Mouse (Mus musculus) forebrain, embryonic 12.5 days (tissue): ENCODE results near the gene Sh3gl2. TPM values are rescaled to one million over a fixed set of nuclear protein-coding genes. Genes with fewer than 3 reads are reported as not detected.
A peak's percentile ranks its signal among the peaks of the same experiment; 100 is the strongest.

Experiments
- ATAC-seq: fragments of 200-750 bp; cut with Nextera tagmentation; 2 replicates; pipeline ENCODE4 v1.8.0; 2017; ENCODE audit warnings: moderate TSS enrichment; ENCODE audit not compliant: low FRiP score
- H3K27ac ChIP-seq: fragments of 300-500 bp; sonication (generic); 2 replicates; pipeline ENCODE4 v1.5.1; 2016; ENCODE audit warnings: mild to moderate bottlenecking
- H3K27me3 ChIP-seq: fragments of 300-500 bp; sonication (generic); 2 replicates; pipeline ENCODE4 v1.6.1; 2016; ENCODE audit warnings: mild to moderate bottlenecking
- H3K36me3 ChIP-seq: fragments of 300-500 bp; sonication (generic); replicated peaks from 2 replicates; pipeline ENCODE4 v1.6.1; 2016; ENCODE audit warnings: mild to moderate bottlenecking
- H3K4me1 ChIP-seq: fragments of 300-500 bp; sonication (generic); 2 replicates; pipeline ENCODE4 v1.6.1; 2016
- H3K4me2 ChIP-seq: fragments of 300-500 bp; sonication (generic); 2 replicates; pipeline ENCODE4 v1.6.1; 2016; ENCODE audit warnings: mild to moderate bottlenecking, moderate library complexity
- H3K4me3 ChIP-seq: fragments of 300-500 bp; sonication (generic); replicated peaks from 2 replicates; pipeline ENCODE4 v1.5.1; 2016; ENCODE audit warnings: mild to moderate bottlenecking
- H3K9ac ChIP-seq: fragments of 300-500 bp; sonication (generic); 2 replicates; pipeline ENCODE4 v1.6.1; 2016; ENCODE audit warnings: mild to moderate bottlenecking
- H3K9me3 ChIP-seq: fragments of 300-500 bp; sonication (generic); 2 replicates; pipeline ENCODE4 v1.6.1; 2016
- WGBS: fragments of 180-500 bp; shearing (Covaris S2); methylation state at CpG from one replicate; pipeline ENCODE4 v1.1.7; 2016; 5-methylcytosine and 5-hydroxymethylcytosine counted together
- polyA plus RNA-seq: library from polyadenylated mRNA; unstranded; fragments of >200 nt; fragmentation: Nextera tagmentation; extraction: Ambion mirVana; gene quantifications from 2 replicates; pipeline ENCODE4 v1.2.1, GENCODE M21; 2016

Gene Sh3gl2
- polyA plus RNA-seq, 1 experiment from 2014 or later, result 14.0 TPM

DNA sequence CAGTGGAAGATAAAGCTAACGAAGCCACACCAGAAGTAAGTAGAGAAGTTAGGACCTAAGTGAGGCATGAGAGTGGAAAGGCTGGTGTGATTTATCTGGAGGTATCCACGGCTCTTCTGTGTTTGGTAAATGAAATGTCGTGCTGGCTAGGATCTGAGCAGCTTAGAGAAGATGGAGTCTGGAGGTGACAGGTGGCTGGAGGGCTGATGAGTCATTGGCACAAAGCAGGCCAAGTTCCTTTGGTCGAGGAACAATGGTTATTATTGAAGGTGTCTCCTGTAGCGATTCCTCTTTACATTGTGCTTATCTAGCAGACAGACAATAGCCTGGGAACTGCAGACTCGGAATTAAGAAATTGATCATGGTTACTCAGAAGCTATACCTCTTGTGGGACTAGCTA, 135.8 kb downstream of the Sh3gl2 start:
- 75% methylated on average over 6 of the region's 6 CpGs for WGBS
- Histone ChIP-seq H3K27ac (no peak overlapping the region), H3K27me3 (no peaks in the 10 kb centered on the region), H3K9me3 (no peaks in the 10 kb centered on the region), H3K4me3 (no peak overlapping the region), H3K9ac (no peak overlapping the region), H3K4me2 (no peak overlapping the region), H3K4me1 (no peaks in the 10 kb centered on the region), H3K36me3 (no peaks in the 10 kb centered on the region)
- no peak for ATAC-seq

DNA sequence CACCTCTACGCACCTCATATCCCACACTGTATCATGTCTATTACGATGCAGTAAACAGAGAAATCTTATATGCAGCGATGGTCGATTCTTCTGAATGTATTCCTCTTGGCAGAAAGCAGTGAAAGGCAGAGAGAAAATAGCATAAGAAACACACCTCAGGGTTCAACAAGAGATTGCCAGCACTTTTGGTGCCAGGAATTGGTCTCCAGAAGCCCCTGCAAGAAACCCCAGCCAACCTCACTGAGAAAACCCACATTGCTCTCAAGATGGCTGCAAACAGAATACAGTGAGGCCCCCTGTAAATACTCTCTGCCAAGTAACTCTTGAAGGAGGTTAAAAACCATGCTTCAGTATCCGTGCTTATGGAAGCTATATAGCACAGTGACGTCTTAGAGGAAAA, 141.0 kb downstream of the Sh3gl2 start:
- Histone ChIP-seq H3K4me2 (no peak overlapping the region), H3K27ac (no peak overlapping the region), H3K4me1 (no peaks in the 10 kb centered on the region), H3K27me3 (no peaks in the 10 kb centered on the region), H3K9ac (no peak overlapping the region), H3K36me3 (no peaks in the 10 kb centered on the region), H3K9me3 (no peaks in the 10 kb centered on the region), H3K4me3 (no peak overlapping the region)
- no peak for ATAC-seq
- 94% methylated on average over 6 of the region's 6 CpGs for WGBS

- ATAC-seq, result peak; percentile 14; the same call in 1 of the 2 replicates
- no peaks in the 10 kb centered on the region for H3K36me3 ChIP-seq
- no peak overlapping the region for H3K4me2 ChIP-seq
- no peak overlapping the region for H3K9ac ChIP-seq
- no peaks in the 10 kb centered on the region for H3K9me3 ChIP-seq
- 58% methylated on average over 8 of the region's 8 CpGs for WGBS
- H3K4me3 ChIP-seq, result no peak overlapping the region
- H3K27me3 ChIP-seq, result no peaks in the 10 kb centered on the region
- peak overlapping the region; percentile 46; the same call in 1 of the 2 replicates for H3K27ac ChIP-seq
- H3K4me1 ChIP-seq, result no peaks in the 10 kb centered on the region
These were observed 143.2 kb downstream of the Sh3gl2 start for GRCm38 (mm10) chr4:85348079-85348643.

GRCm38 (mm10) chr4:85362661-85363060, 157.7 kb downstream of the Sh3gl2 start:
- Histone ChIP-seq H3K4me3 (no peak overlapping the region), H3K4me1 (no peaks in the 10 kb centered on the region), H3K4me2 (no peak overlapping the region), H3K27ac (no peak overlapping the region), H3K27me3 (no peaks in the 10 kb centered on the region), H3K36me3 (no peaks in the 10 kb centered on the region), H3K9me3 (no peaks in the 10 kb centered on the region), H3K9ac (no peak overlapping the region)
- no peak for ATAC-seq
- 90% methylated on average over 3 of the region's 3 CpGs for WGBS

DNA sequence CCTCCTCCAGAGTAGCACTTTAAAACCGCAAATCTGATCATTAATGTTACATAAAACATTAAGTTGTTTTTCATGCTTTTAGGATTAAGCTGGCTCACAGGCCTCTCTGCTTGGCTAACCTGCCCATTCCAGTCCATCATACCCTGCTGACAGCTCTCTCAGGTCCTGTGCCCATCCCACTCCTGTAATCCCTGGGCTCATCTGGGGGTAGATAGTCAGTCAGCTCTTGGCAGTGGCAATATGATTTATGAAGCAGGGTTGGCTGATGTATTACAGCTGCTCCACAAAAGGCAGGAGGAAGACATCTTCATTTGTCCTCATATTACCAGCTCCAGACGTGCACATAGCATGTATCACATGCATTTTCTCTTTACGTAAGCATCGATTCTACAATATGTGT, 158.3 kb downstream of the Sh3gl2 start:
- Histone ChIP-seq H3K36me3 (no peaks in the 10 kb centered on the region), H3K4me1 (no peaks in the 10 kb centered on the region), H3K27me3 (no peaks in the 10 kb centered on the region), H3K4me3 (no peak overlapping the region), H3K27ac (no peak overlapping the region), H3K9ac (no peak overlapping the region), H3K9me3 (no peaks in the 10 kb centered on the region), H3K4me2 (no peak overlapping the region)
- WGBS, result 93% methylated on average over 4 of the region's 4 CpGs
- ATAC-seq, result no peak

DNA sequence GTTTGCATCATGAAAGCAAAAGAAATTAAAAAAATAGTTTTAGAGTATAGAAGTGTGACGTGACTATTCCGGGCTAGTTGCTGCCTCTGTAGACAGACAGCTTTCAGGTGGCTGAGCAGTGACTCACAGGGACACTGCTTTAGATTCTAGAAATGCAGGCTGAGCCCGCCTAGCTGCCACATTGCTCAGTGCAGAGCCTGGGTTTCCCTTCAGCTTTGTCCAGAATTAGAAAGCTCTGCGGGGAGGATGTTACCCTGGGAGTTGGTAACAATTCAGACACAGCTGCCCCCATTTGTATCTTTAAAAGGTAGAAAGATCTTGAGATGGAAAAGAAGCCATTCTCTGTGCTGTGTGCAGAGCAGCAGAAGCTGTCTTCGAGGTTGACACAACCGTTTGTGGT, 166.1 kb downstream of the Sh3gl2 start:
- H3K4me1 ChIP-seq, result peaks cover 6% of the 10 kb centered on the region; the same call in 1 of the 2 replicates
- H3K27me3 ChIP-seq, result 0 out of 2 replicates have a peak, but pooled peaks cover 2% of the 10 kb centered on the region
- H3K4me2 ChIP-seq, result no peak overlapping the region
- ATAC-seq, result no peak
- no peaks in the 10 kb centered on the region for H3K9me3 ChIP-seq
- no peak overlapping the region for H3K9ac ChIP-seq
- H3K36me3 ChIP-seq, result no peaks in the 10 kb centered on the region
- 64% methylated on average over 6 of the region's 6 CpGs for WGBS
- H3K27ac ChIP-seq, result no peak overlapping the region
- H3K4me3 ChIP-seq, result no peak overlapping the region

- no peak for ATAC-seq
- peaks cover 6% of the 10 kb centered on the region; the same call in 1 of the 2 replicates for H3K4me1 ChIP-seq
- H3K9ac ChIP-seq, result no peak overlapping the region
- H3K27me3 ChIP-seq, result 0 out of 2 replicates have a peak, but pooled peaks cover 2% of the 10 kb centered on the region
- H3K4me3 ChIP-seq, result no peak overlapping the region
- no peak overlapping the region for H3K4me2 ChIP-seq
- H3K27ac ChIP-seq, result no peak overlapping the region
- 86% methylated on average over 4 of the region's 4 CpGs for WGBS
- H3K9me3 ChIP-seq, result no peaks in the 10 kb centered on the region
- no peaks in the 10 kb centered on the region for H3K36me3 ChIP-seq
These were observed 169.9 kb downstream of the Sh3gl2 start for GRCm38 (mm10) chr4:85374801-85375200.

GRCm38 (mm10) chr4:85376187-85376586, 171.3 kb downstream of the Sh3gl2 start:
- Histone ChIP-seq H3K4me2 (no peak overlapping the region), H3K36me3 (no peaks in the 10 kb centered on the region), H3K27ac (no peak overlapping the region), H3K9ac (no peak overlapping the region), H3K4me3 (no peak overlapping the region), H3K27me3 (no peaks in the 10 kb centered on the region), H3K4me1 (peaks cover 3% of the 10 kb centered on the region; the same call in 1 of the 2 replicates), H3K9me3 (no peaks in the 10 kb centered on the region)
- WGBS, result 84% methylated on average over 6 of the region's 6 CpGs
- ATAC-seq, result no peak

GRCm38 (mm10) chr4:85376610-85377009, 171.7 kb downstream of the Sh3gl2 start:
- H3K4me3 ChIP-seq, result no peak overlapping the region
- ATAC-seq, result no peak
- no peaks in the 10 kb centered on the region for H3K36me3 ChIP-seq
- no peak overlapping the region for H3K4me2 ChIP-seq
- H3K9me3 ChIP-seq, result no peaks in the 10 kb centered on the region
- H3K9ac ChIP-seq, result no peak overlapping the region
- H3K4me1 ChIP-seq, result no peaks in the 10 kb centered on the region
- H3K27me3 ChIP-seq, result no peaks in the 10 kb centered on the region
- WGBS, result 91% methylated on average over 5 of the region's 5 CpGs
- no peak overlapping the region for H3K27ac ChIP-seq

- H3K36me3 ChIP-seq, result no peaks in the 10 kb centered on the region
- H3K9me3 ChIP-seq, result no peaks in the 10 kb centered on the region
- H3K4me2 ChIP-seq, result no peak overlapping the region
- WGBS, result 86% methylated on average over 5 of the region's 5 CpGs
- no peak overlapping the region for H3K9ac ChIP-seq
- no peak for ATAC-seq
- no peaks in the 10 kb centered on the region for H3K4me1 ChIP-seq
- H3K27ac ChIP-seq, result no peak overlapping the region
- H3K27me3 ChIP-seq, result no peaks in the 10 kb centered on the region
- H3K4me3 ChIP-seq, result no peak overlapping the region
These were observed 180.3 kb downstream of the Sh3gl2 start for GRCm38 (mm10) chr4:85385241-85385640.

DNA sequence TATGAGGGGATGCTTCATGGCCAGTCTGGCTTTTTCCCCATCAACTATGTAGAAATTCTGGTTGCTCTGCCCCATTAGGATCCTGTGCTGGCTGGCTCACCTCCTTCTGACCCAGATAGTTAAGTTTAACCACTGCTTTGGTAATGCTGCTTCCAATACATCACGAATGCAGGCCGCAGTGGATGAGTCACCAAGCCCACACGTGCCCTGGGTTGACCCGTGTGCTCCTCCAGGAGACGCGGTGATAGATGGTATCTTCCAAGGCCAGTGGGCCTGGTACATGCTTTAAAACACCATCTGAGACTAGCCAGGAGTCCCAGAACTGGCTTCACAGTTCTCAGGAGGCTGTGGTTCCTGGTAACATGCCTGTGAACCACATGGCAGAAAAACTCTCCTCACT, 182.8 kb downstream of the Sh3gl2 start:
- WGBS, result 97% methylated on average over 6 of the region's 6 CpGs
- ATAC-seq, result no peak
- H3K36me3 ChIP-seq, result no peaks in the 10 kb centered on the region
- no peaks in the 10 kb centered on the region for H3K27me3 ChIP-seq
- no peaks in the 10 kb centered on the region for H3K9me3 ChIP-seq
- no peak overlapping the region for H3K27ac ChIP-seq
- no peaks in the 10 kb centered on the region for H3K4me1 ChIP-seq
- no peak overlapping the region for H3K4me3 ChIP-seq
- no peak overlapping the region for H3K4me2 ChIP-seq
- H3K9ac ChIP-seq, result no peak overlapping the region

GRCm38 (mm10) chr4:85391795-85392194, 186.9 kb downstream of the Sh3gl2 start:
- 65% methylated on average over 1 of the region's 1 CpGs for WGBS
- Histone ChIP-seq H3K4me1 (no peaks in the 10 kb centered on the region), H3K4me3 (no peak overlapping the region), H3K27me3 (no peaks in the 10 kb centered on the region), H3K27ac (no peak overlapping the region), H3K4me2 (no peak overlapping the region), H3K36me3 (no peaks in the 10 kb centered on the region), H3K9me3 (no peaks in the 10 kb centered on the region), H3K9ac (no peak overlapping the region)
- ATAC-seq, result no peak

- Histone ChIP-seq H3K4me1 (no peaks in the 10 kb centered on the region), H3K9ac (no peak overlapping the region), H3K27me3 (peaks cover 4% of the 10 kb centered on the region), H3K4me2 (no peak overlapping the region), H3K27ac (no peak overlapping the region), H3K36me3 (no peaks in the 10 kb centered on the region), H3K9me3 (no peaks in the 10 kb centered on the region), H3K4me3 (no peak overlapping the region)
- ATAC-seq, result no peak
- 49% methylated on average over 8 of the region's 8 CpGs for WGBS
These were observed 193.8 kb downstream of the Sh3gl2 start for GRCm38 (mm10) chr4:85398765-85399164.
